Mouse (Mus musculus) megakaryocyte, embryonic 14.5 days (primary cell): ENCODE data around the gene Gas2l3. TPM values are rescaled to one million over a fixed set of nuclear protein-coding genes. Genes with fewer than 3 reads are reported as not detected.

Experiments used
- H3K27me3 ChIP-seq: replicated peaks from 2 replicates; pipeline ENCODE3; 2012; ENCODE audit warnings: inconsistent platforms
- H3K36me3 ChIP-seq: replicated peaks from 2 replicates; pipeline ENCODE3; 2012; ENCODE audit warnings: low read length, inconsistent platforms, mixed read lengths
- H3K4me1 ChIP-seq: 2 replicates; pipeline ENCODE4 v1.6.1; 2012; ENCODE audit warnings: inconsistent platforms
- H3K4me3 ChIP-seq: replicated peaks from 2 replicates; pipeline ENCODE3; 2012; ENCODE audit warnings: moderate library complexity, mild to moderate bottlenecking, inconsistent platforms
- H3K9me3 ChIP-seq: 2 replicates; pipeline ENCODE4 v1.6.1; 2012; ENCODE audit warnings: inconsistent platforms
- FLI1 ChIP-seq: IDR thresholded peaks from 2 replicates; pipeline ENCODE4 v1.6.1; 2012; ENCODE audit warnings: low read length, inconsistent platforms, mixed read lengths
- GATA1 ChIP-seq: IDR thresholded peaks from 3 replicates; pipeline ENCODE4 v1.6.1; 2012; ENCODE audit warnings: mixed read lengths, low read length, inconsistent platforms, borderline replicate concordance
- polyA plus RNA-seq: library from polyadenylated mRNA; stranded (reverse); fragments of >175 nt; gene quantifications from 2 replicates; pipeline ENCODE4 v1.2.3, GENCODE M21; 2012; ENCODE audit warnings: low replicate concordance; ENCODE audit not compliant: insufficient read depth

Gene Gas2l3
- polyA plus RNA-seq, 1 experiment = 0.20 TPM

DNA sequence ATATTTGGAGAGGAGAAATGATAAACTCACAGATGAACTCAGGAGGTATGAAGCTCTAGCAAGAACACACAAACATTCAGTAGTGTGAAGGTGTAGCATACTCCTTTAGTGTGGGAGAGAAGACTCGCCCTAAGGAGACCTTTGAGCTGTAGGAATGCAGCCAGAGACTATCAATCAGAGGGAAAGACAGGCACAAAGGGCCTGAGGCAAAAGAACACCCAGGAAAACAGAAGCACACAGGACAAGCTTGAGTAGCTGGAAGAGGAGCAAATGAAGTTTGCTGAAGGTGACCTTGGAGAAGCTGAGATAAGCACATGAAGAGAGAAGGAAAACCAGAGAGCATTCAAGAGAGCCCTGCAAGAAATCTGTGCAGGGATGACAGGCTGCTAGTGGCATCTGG, 73.7 kb downstream of the Gas2l3 start:
- H3K9me3 ChIP-seq = no peaks in the 10 kb centered on the region; the same call in 1 of the 2 replicates
- TF ChIP-seq GATA1 (no peak), FLI1 (no peak)
- H3K27me3 ChIP-seq = peaks cover 6% of the 10 kb centered on the region
- H3K36me3 ChIP-seq = no peaks in the 10 kb centered on the region
- peaks cover 2% of the 10 kb centered on the region; the same call in 1 of the 2 replicates for H3K4me1 ChIP-seq
- H3K4me3 ChIP-seq = no peak overlapping the region

- Histone ChIP-seq H3K9me3 (peaks cover 3% of the 10 kb centered on the region), H3K4me3 (no peak overlapping the region), H3K27me3 (no peaks in the 10 kb centered on the region), H3K4me1 (no peaks in the 10 kb centered on the region), H3K36me3 (no peaks in the 10 kb centered on the region)
- TF ChIP-seq GATA1 (no peak), FLI1 (no peak)
Observed at GRCm38 (mm10) chr10:89358933-89359332, 84.8 kb downstream of the Gas2l3 start.

Other genes with a start within 250 kb of the Gas2l3 start
- not detected in 2 replicates for gene Ano4, start 99.2 kb downstream of the Gas2l3 start, polyA plus RNA-seq
- 0.16 TPM in 1 of 2 replicates, not detected in the other for gene Nr1h4, start 89.6 kb upstream of the Gas2l3 start, polyA plus RNA-seq
- gene Slc17a8, start 177.3 kb upstream of the Gas2l3 start, polyA plus RNA-seq = not detected in 2 replicates
- gene Scyl2, start 242.3 kb upstream of the Gas2l3 start, polyA plus RNA-seq = 6.3 and 10.0 TPM in 2 replicates